ENCODE assay signal across 13 mouse cellular contexts in the genomic region with DNA sequence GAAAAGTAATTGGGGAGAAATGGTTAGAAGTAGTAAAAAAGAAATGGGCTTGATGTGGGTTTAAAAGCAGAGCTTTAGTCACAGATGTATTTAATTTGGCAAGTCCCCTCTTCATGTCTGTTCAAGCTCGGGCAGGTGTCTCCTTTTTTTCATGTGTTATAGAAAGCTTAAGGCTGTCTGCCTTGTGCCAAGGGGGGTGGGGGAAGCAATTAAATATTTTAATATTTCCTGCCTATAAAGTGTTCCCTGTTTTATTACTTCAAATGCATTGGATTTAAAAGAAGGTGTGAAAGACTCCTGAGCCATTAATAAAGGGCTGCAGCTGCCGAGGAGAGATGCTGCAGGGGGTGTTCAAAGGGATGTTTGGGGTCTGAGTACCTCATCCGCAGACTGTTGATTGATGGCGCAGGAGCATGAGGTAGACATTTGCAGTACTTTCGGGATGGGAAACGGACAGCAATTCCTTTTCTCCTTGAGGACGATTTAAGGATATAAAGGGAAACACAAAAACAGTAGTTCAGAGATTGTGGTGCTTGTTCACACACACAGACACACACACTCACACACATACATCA.
"Had no signal": no experiment of that assay in that cellular context is flagged by ENCODE, and none has a peak within 500 bp of the region (broad histone marks: within the 10 kb centered on the region; RNA-seq: fewer than 3 reads in every experiment).

No protein-coding gene starts in this region.

- DNase-seq: kidney, adult 8-10 months; kidney, postnatal 25 days; lung, adult 18-20 months; midbrain, embryonic 14.5 days; spleen, adult 18-20 months; thymus, postnatal 36 days had no signal

- ATAC-seq: intestine, postnatal 0 days had no signal

- H3K4me1 ChIP-seq: midbrain, embryonic 10.5 days; neural tube, embryonic 15.5 days; stomach, embryonic 15.5 days had no signal

- H3K27me3 ChIP-seq: neural tube, embryonic 15.5 days; stomach, embryonic 15.5 days had no signal

- H3K4me3 ChIP-seq: left cerebral cortex, adult 2 months; midbrain, embryonic 10.5 days; myocyte; neural tube, embryonic 15.5 days; stomach, embryonic 15.5 days had no signal

- H3K9me3 ChIP-seq: midbrain, embryonic 10.5 days; neural tube, embryonic 15.5 days; stomach, embryonic 15.5 days had no signal

- H3K9ac ChIP-seq: liver, embryonic 14.5 days; neural tube, embryonic 15.5 days; stomach, embryonic 15.5 days had no signal

- H3K4me2 ChIP-seq: neural tube, embryonic 15.5 days; stomach, embryonic 15.5 days had no signal

- H3K27ac ChIP-seq: left cerebral cortex, adult 2 months; liver, embryonic 14.5 days; midbrain, embryonic 10.5 days; neural tube, embryonic 15.5 days; stomach, embryonic 15.5 days had no signal

- H3K36me3 ChIP-seq: midbrain, embryonic 10.5 days; neural tube, embryonic 15.5 days; stomach, embryonic 15.5 days had no signal
